Mouse (Mus musculus) cortical plate, adult 2 months (tissue): ENCODE measurements around the gene Prpsap1.

Source experiments
- CTCF ChIP-seq: fragments of 200-500 bp; IDR thresholded peaks from 2 replicates; pipeline ENCODE4 v1.5.1; 2011; ENCODE audit warnings: mild to moderate bottlenecking, control low read depth, low read length; ENCODE audit not compliant: insufficient read depth; ENCODE audit errors: extremely low read depth
- POLR2A ChIP-seq: fragments of 200-500 bp; IDR thresholded peaks from 2 replicates; pipeline ENCODE4 v1.6.1; 2011; ENCODE audit warnings: mild to moderate bottlenecking, low read length, control low read depth; ENCODE audit not compliant: insufficient read depth; ENCODE audit errors: extremely low read depth

DNA sequence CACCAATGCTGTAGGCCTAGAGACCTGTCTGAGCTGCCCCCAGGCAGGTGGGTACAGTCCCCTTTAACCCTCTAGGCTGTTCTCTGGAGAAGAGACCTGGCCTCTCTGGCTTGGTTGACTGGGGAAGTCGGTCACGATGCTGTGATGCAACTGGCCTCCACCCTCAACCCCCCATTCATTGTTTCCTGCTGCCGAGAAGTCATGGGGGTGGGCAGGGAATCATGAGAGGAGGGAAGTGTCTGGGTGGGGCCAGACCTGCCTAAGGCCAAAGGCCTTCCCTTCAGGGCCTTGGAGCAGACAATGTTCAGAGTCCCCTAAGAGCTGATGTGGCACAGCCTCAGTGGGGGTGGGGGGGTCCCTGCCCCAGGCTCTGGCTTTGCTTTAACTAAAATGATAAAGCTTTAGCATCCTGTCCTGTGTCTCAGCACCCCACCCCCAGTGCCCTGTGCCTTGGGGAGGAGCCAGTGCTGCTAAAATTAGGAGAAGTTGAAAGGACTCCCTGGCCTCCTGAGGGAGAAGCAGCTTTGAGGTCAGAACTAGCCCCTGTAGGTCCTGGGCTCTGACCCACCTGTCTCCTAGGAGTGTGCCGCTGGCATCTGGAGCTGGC lies 57.2 kb downstream of the Prpsap1 start:
- TF ChIP-seq CTCF = no peak
- no peak for TF ChIP-seq POLR2A
